Mouse (Mus musculus) subcutaneous adipose tissue, adult 2 months (tissue): ENCODE measurements around the gene Six1. TPM values are rescaled to one million over a fixed set of nuclear protein-coding genes. Genes with fewer than 3 reads are reported as not detected.

Experiments
- polyA plus RNA-seq: library from polyadenylated mRNA; depleted of rRNA; stranded (reverse); fragments of >200 nt; gene quantifications from 2 replicates; pipeline ENCODE4 v1.2.3, GENCODE M21; 2012; ENCODE audit warnings: low replicate concordance; rRNA removed

Six1 gene
- polyA plus RNA-seq: 3.0 and 9.4 TPM in 2 replicates

DNA sequence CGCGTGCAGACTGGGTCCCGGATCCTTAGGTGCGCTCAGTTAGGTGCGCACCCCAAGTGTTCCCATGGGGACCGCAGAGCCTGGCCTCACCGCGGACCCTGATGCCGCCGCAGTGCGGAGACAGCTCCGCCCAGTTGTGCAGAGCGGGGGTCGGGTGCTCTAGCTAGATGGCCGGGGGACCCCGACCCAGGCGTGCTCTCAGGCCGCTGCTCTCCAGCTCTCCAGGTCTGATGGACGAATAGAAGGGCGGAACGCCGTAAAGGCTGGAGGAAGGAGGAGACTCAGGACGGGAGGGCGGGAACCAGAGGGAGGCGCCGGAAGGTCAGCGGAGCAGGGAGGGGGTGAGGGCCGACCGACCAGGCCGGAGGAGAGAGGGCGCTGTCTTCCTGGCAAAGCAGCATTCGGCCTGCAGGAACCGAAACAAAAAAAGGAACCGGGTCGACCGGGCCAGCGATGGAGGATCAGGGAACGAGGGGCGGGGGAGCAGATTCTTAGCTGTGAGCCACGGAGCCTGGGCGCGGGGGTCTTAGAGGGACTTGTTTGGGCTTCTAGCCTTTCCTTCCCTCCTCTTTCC, at the start of gene Six1:
Gene Six1 (minus strand): TSS at position 220 of the 574 bp plus-strand sequence.

Other genes with a start within 250 kb of the Six1 start
- not detected in 2 replicates for gene Six6, start 114.0 kb downstream of the Six1 start, polyA plus RNA-seq
- gene 4930447C04Rik, start 113.1 kb downstream of the Six1 start, polyA plus RNA-seq: 0.21 TPM in 2 replicates
- 0.47 and 2.1 TPM in 2 replicates for gene Six4, start 59.6 kb upstream of the Six1 start, polyA plus RNA-seq
- 7.5 and 9.8 TPM in 2 replicates for gene Mnat1, start 69.8 kb upstream of the Six1 start, polyA plus RNA-seq
- gene Trmt5, start 232.8 kb upstream of the Six1 start, polyA plus RNA-seq: 7.9 and 9.2 TPM in 2 replicates
- gene Slc38a6, start 232.9 kb upstream of the Six1 start, polyA plus RNA-seq: 29.1 and 48.0 TPM in 2 replicates